ENCODE assay signal across 22 mouse cellular contexts in genomic region chr8:72982832-72983231, GRCm38 (mm10).
"Had no signal": no experiment of that assay in that cellular context is flagged by ENCODE, and none has a peak within 500 bp of the region (broad histone marks: within the 10 kb centered on the region; RNA-seq: fewer than 3 reads in every experiment).

No protein-coding gene starts in this region.

- ATAC-seq: hindbrain, embryonic 16.5 days; hindbrain, postnatal 0 days; inflammation-experienced regulatory T-cells, adult 6 months; intestine, embryonic 15.5 days; intestine, embryonic 16.5 days; intestine, postnatal 0 days had no signal

- DNase-seq: heart, postnatal 10 days; heart, postnatal 14 days; heart, postnatal 36 days; heart, postnatal 4 days; kidney, adult 11 months; kidney, adult 18-20 months; kidney, adult 2 months; kidney, adult 8-10 months; kidney, adult 9 months; kidney, postnatal 10 days; kidney, postnatal 14 days; kidney, postnatal 25 days; kidney, postnatal 36 days; kidney, postnatal 4 days; layer of hippocampus, adult 9-11 months; layer of hippocampus, postnatal 36 days had no signal
